Mouse (Mus musculus) embryonic facial prominence, embryonic 15.5 days (tissue): ENCODE data around the gene Upp2. TPM values are rescaled to one million over a fixed set of nuclear protein-coding genes. Genes with fewer than 3 reads are reported as not detected.

Source experiments
- ATAC-seq: fragments of 200-750 bp; cut with Nextera tagmentation; 2 replicates; pipeline ENCODE4 v1.8.0; 2017; ENCODE audit warnings: low read depth, moderate TSS enrichment; ENCODE audit not compliant: insufficient number of reproducible peaks, low FRiP score, low TSS enrichment
- H3K27ac ChIP-seq: fragments of 300-500 bp; sonication (generic); replicated peaks from 2 replicates; pipeline ENCODE4 v1.5.1; 2015; ENCODE audit warnings: mild to moderate bottlenecking, inconsistent platforms
- H3K27me3 ChIP-seq: fragments of 300-500 bp; sonication (generic); 2 replicates; pipeline ENCODE4 v1.6.1; 2015; ENCODE audit warnings: inconsistent platforms
- H3K36me3 ChIP-seq: fragments of 300-500 bp; sonication (generic); 2 replicates; pipeline ENCODE4 v1.6.1; 2015; ENCODE audit warnings: mild to moderate bottlenecking, inconsistent platforms
- H3K4me1 ChIP-seq: fragments of 300-500 bp; sonication (generic); 2 replicates; pipeline ENCODE4 v1.6.1; 2015; ENCODE audit warnings: inconsistent platforms
- H3K4me2 ChIP-seq: fragments of 300-500 bp; sonication (generic); replicated peaks from 2 replicates; pipeline ENCODE4 v1.6.1; 2015; ENCODE audit warnings: mild to moderate bottlenecking, inconsistent platforms
- H3K4me3 ChIP-seq: fragments of 300-500 bp; sonication (generic); replicated peaks from 2 replicates; pipeline ENCODE4 v1.5.1; 2015; ENCODE audit warnings: mild to moderate bottlenecking, inconsistent platforms
- H3K9ac ChIP-seq: fragments of 300-500 bp; sonication (generic); 2 replicates; pipeline ENCODE4 v1.6.1; 2015; ENCODE audit warnings: inconsistent platforms
- H3K9me3 ChIP-seq: fragments of 300-500 bp; sonication (generic); replicated peaks from 2 replicates; pipeline ENCODE4 v1.6.1; 2016; ENCODE audit warnings: inconsistent platforms
- WGBS: fragments of 180-500 bp; shearing (Covaris S2); methylation state at CpG from one replicate; pipeline ENCODE4 v1.1.7; 2015; 5-methylcytosine and 5-hydroxymethylcytosine counted together
- polyA plus RNA-seq: library from polyadenylated mRNA; unstranded; fragments of >200 nt; fragmentation: Nextera tagmentation; extraction: Ambion mirVana; gene quantifications from 2 replicates; pipeline ENCODE4 v1.2.1, GENCODE M21; 2015

Upp2 gene
- polyA plus RNA-seq, 1 experiment from 2014 or later, result 11.0 TPM

GRCm38 (mm10) chr2:58754736-58755135 lies 187.6 kb downstream of the Upp2 start:
- Histone ChIP-seq H3K4me3 (no peak overlapping the region), H3K27ac (no peak overlapping the region), H3K27me3 (no peaks in the 10 kb centered on the region), H3K4me2 (no peak overlapping the region), H3K9ac (no peak overlapping the region), H3K4me1 (no peaks in the 10 kb centered on the region), H3K9me3 (no peaks in the 10 kb centered on the region), H3K36me3 (no peaks in the 10 kb centered on the region)
- ATAC-seq, result no peak
- 85% methylated on average over 3 of the region's 3 CpGs for WGBS

DNA sequence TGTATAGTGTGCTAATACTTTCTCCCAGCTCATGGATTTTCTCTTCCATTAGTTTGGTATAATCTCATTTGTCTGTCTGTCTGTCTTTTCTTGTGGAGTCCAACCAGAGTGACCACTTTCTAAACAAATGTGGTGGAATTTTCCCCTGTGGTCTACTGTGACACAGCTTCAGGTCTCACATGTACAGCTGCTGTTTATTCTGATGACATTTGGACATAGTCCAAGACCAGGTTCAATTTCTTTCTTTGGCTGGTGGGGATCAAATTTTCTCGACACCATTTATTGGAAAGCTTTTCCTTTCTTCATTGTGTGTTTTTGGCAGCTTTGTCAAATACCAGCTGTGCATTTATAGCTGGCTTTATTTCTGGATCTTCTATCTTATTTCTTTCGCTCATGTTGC lies 191.0 kb downstream of the Upp2 start:
- no peak overlapping the region for H3K9ac ChIP-seq
- no peaks in the 10 kb centered on the region for H3K27me3 ChIP-seq
- no peak for ATAC-seq
- no peaks in the 10 kb centered on the region for H3K36me3 ChIP-seq
- H3K9me3 ChIP-seq, result no peaks in the 10 kb centered on the region
- no peak overlapping the region for H3K4me2 ChIP-seq
- no peak overlapping the region for H3K4me3 ChIP-seq
- no peaks in the 10 kb centered on the region for H3K4me1 ChIP-seq
- no peak overlapping the region for H3K27ac ChIP-seq
- 39% methylated on average over 2 of the region's 2 CpGs for WGBS

- H3K9me3 ChIP-seq, result no peaks in the 10 kb centered on the region
- no peak overlapping the region for H3K9ac ChIP-seq
- 53% methylated on average over 5 of the region's 5 CpGs for WGBS
- H3K4me1 ChIP-seq, result no peaks in the 10 kb centered on the region
- ATAC-seq, result no peak
- H3K27ac ChIP-seq, result no peak overlapping the region
- H3K4me2 ChIP-seq, result no peak overlapping the region
- H3K27me3 ChIP-seq, result no peaks in the 10 kb centered on the region
- no peak overlapping the region for H3K4me3 ChIP-seq
- no peaks in the 10 kb centered on the region for H3K36me3 ChIP-seq
Measured at GRCm38 (mm10) chr2:58759676-58760075, 192.6 kb downstream of the Upp2 start.

GRCm38 (mm10) chr2:58765141-58765540 lies 198.0 kb downstream of the Upp2 start:
- Histone ChIP-seq H3K27me3 (no peaks in the 10 kb centered on the region), H3K36me3 (no peaks in the 10 kb centered on the region), H3K4me1 (peaks cover 14% of the 10 kb centered on the region), H3K9ac (no peak overlapping the region), H3K27ac (no peak overlapping the region), H3K4me3 (no peak overlapping the region), H3K4me2 (no peak overlapping the region), H3K9me3 (no peaks in the 10 kb centered on the region)
- 85% methylated on average over 8 of the region's 8 CpGs for WGBS
- no peak for ATAC-seq

DNA sequence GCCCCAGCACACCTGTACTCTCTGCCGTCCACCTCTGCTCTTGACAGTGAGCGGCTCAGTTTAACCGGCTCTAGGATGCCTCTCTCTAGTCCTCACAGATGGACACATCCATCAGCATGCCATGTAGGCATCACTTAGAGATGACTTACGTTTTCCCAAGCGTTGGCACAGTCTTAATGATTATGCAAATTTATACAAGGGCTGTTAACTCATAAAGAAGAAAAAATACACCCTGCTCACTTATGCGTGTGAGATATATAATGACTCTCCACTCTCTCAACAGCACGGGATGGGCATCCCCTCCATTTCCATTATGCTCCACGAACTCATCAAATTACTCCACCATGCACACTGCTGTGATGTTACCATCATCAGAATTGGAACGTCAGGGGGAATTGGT lies 206.7 kb downstream of the Upp2 start:
- H3K4me2 ChIP-seq, result no peak overlapping the region
- H3K27me3 ChIP-seq, result no peaks in the 10 kb centered on the region
- H3K27ac ChIP-seq, result no peak overlapping the region
- no peaks in the 10 kb centered on the region for H3K9me3 ChIP-seq
- no peak overlapping the region for H3K9ac ChIP-seq
- no peaks in the 10 kb centered on the region for H3K36me3 ChIP-seq
- H3K4me3 ChIP-seq, result no peak overlapping the region
- no peak for ATAC-seq
- WGBS, result 86% methylated on average over 9 of the region's 9 CpGs
- H3K4me1 ChIP-seq, result peaks cover 15% of the 10 kb centered on the region

DNA sequence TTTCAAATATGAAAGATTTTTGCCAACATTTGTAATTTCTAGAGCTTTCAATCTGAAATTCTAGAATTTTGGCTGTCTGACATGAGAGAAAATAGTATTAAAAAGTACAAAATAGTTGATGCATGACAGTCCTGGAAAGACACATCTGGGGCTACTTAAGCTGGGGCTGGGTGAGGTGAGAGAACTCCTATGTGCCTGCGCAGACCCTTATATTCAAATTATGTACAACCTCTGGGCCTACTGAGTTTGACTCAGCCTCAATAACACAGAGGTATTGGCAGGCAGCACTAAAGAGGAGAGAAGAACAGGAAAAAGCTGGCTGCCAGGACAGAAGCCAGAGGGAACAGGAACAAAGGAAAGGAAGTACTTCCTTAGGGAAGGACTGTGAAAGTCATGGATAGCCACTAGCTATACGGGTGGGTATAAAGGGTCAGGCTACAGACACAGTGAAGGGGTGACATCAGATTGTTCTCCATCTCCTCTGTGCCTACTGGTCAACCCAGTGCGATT lies 211.9 kb downstream of the Upp2 start:
- Histone ChIP-seq H3K9ac (no peak overlapping the region), H3K4me1 (peaks cover 5% of the 10 kb centered on the region; the same call in 1 of the 2 replicates), H3K36me3 (no peaks in the 10 kb centered on the region), H3K27ac (no peak overlapping the region), H3K4me3 (no peak overlapping the region), H3K4me2 (no peak overlapping the region), H3K9me3 (no peaks in the 10 kb centered on the region), H3K27me3 (no peaks in the 10 kb centered on the region)
- no peak for ATAC-seq
- WGBS, result 68% methylated on average over 3 of the region's 3 CpGs

DNA sequence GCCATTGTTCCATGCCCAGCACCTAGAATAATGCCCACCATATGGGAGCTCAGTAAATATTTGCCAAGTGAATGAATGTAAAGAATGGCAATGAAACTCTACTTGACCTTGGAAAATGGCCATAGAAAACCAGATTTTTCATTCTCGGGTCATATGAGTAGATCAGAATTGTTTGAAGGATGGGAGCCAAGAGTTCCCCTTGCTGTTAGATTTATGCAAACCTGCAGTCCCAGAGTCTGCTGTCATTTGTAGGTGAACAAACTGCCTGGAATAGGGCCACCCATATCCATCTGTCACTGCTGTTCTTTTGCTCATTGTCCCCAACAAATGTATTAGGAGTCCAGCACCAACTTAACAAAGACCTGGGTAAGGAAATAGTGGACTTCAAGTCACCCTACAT lies 216.4 kb downstream of the Upp2 start:
- ATAC-seq, result no peak
- H3K9ac ChIP-seq, result no peak overlapping the region
- H3K4me1 ChIP-seq, result 0 out of 2 replicates have a peak, but pooled peaks cover 4% of the 10 kb centered on the region
- H3K4me2 ChIP-seq, result no peak overlapping the region
- no peaks in the 10 kb centered on the region for H3K27me3 ChIP-seq
- 57% methylated on average over 1 of the region's 1 CpGs for WGBS
- H3K36me3 ChIP-seq, result no peaks in the 10 kb centered on the region
- no peaks in the 10 kb centered on the region for H3K9me3 ChIP-seq
- H3K27ac ChIP-seq, result no peak overlapping the region
- H3K4me3 ChIP-seq, result no peak overlapping the region

DNA sequence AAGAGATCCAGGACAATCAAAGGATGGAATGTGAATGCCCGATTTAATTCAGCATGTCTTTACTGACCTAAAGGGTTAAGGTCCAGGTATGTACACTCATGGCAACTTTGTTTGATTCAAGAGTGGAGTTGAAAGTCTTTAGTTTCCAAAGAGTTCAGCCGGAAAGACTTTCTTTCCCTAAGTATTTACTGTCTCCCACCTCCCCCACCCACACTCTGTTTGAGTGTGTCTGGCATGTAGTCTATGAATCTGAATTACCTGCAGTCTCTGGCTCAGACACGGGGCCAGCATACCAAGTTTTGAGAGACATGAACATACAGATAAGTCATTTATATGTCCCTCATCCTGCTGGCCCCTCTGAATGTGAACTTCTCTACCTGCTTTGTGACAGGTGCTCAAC lies 219.1 kb downstream of the Upp2 start:
- no peak for ATAC-seq
- Histone ChIP-seq H3K4me2 (no peak overlapping the region), H3K27me3 (no peaks in the 10 kb centered on the region), H3K27ac (no peak overlapping the region), H3K9me3 (no peaks in the 10 kb centered on the region), H3K4me3 (no peak overlapping the region), H3K36me3 (no peaks in the 10 kb centered on the region), H3K9ac (no peak overlapping the region), H3K4me1 (peaks cover 4% of the 10 kb centered on the region; the same call in 1 of the 2 replicates)
- 60% methylated on average over 3 of the region's 3 CpGs for WGBS

- peaks cover 4% of the 10 kb centered on the region; the same call in 1 of the 2 replicates for H3K4me1 ChIP-seq
- H3K27ac ChIP-seq, result no peak overlapping the region
- WGBS, result 50% methylated on average over 8 of the region's 8 CpGs
- H3K27me3 ChIP-seq, result no peaks in the 10 kb centered on the region
- no peaks in the 10 kb centered on the region for H3K36me3 ChIP-seq
- ATAC-seq, result no peak
- no peaks in the 10 kb centered on the region for H3K9me3 ChIP-seq
- no peak overlapping the region for H3K9ac ChIP-seq
- H3K4me2 ChIP-seq, result no peak overlapping the region
- no peak overlapping the region for H3K4me3 ChIP-seq
Measured at GRCm38 (mm10) chr2:58786681-58787080, 219.6 kb downstream of the Upp2 start.

GRCm38 (mm10) chr2:58787360-58787759 lies 220.3 kb downstream of the Upp2 start:
- Histone ChIP-seq H3K4me1 (peaks cover 11% of the 10 kb centered on the region), H3K27me3 (no peaks in the 10 kb centered on the region), H3K9me3 (no peaks in the 10 kb centered on the region), H3K4me3 (no peak overlapping the region), H3K4me2 (no peak overlapping the region), H3K36me3 (no peaks in the 10 kb centered on the region), H3K27ac (no peak overlapping the region), H3K9ac (no peak overlapping the region)
- 44% methylated on average over 7 of the region's 7 CpGs for WGBS
- ATAC-seq, result no peak

- no peaks in the 10 kb centered on the region for H3K36me3 ChIP-seq
- H3K27me3 ChIP-seq, result no peaks in the 10 kb centered on the region
- peaks cover 12% of the 10 kb centered on the region for H3K4me1 ChIP-seq
- H3K4me3 ChIP-seq, result no peak overlapping the region
- no peak for ATAC-seq
- no peak overlapping the region for H3K27ac ChIP-seq
- H3K4me2 ChIP-seq, result no peak overlapping the region
- H3K9me3 ChIP-seq, result no peaks in the 10 kb centered on the region
- no peak overlapping the region for H3K9ac ChIP-seq
- 65% methylated on average over 7 of the region's 7 CpGs for WGBS
Measured at GRCm38 (mm10) chr2:58789934-58790333, 222.8 kb downstream of the Upp2 start.

DNA sequence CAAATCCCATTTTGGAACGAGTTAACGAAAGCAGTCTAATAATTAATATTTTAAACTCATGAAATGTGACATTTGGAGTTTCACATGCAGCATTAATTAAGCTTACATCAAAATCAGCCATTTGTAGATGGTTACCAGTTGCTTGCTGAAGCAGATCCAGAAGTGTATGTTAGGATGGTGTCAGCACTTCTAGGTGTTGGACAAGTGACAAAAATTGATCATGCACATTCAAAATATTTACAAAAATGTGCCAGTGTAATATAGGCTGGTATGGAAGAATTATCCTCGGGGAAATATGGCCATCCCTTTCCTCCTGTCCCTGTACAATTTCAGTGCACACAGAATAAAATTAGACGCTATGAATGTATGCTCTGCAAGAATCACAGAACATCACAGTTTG lies 223.3 kb downstream of the Upp2 start:
- Histone ChIP-seq H3K9me3 (no peaks in the 10 kb centered on the region), H3K4me3 (no peak overlapping the region), H3K27ac (no peak overlapping the region), H3K36me3 (no peaks in the 10 kb centered on the region), H3K27me3 (no peaks in the 10 kb centered on the region), H3K9ac (no peak overlapping the region), H3K4me2 (no peak overlapping the region), H3K4me1 (peaks cover 12% of the 10 kb centered on the region)
- 60% methylated on average over 4 of the region's 4 CpGs for WGBS
- ATAC-seq, result no peak
